Mouse (Mus musculus) layer of hippocampus, adult 11-12 months (tissue): ENCODE data around the gene 4930595D18Rik.

Experiments
- DNase-seq: peaks from one replicate; pipeline ENCODE4 v3.0.0; 2022; ENCODE audit warnings: low spot score

Gene 4930595D18Rik

GRCm38 (mm10) chr12:111134791-111135733, 49.2 kb downstream of the 4930595D18Rik start:
- peak; percentile 53 for DNase-seq

- no peak for DNase-seq
These were observed 50.1 kb downstream of the 4930595D18Rik start for GRCm38 (mm10) chr12:111134169-111134568.

DNA sequence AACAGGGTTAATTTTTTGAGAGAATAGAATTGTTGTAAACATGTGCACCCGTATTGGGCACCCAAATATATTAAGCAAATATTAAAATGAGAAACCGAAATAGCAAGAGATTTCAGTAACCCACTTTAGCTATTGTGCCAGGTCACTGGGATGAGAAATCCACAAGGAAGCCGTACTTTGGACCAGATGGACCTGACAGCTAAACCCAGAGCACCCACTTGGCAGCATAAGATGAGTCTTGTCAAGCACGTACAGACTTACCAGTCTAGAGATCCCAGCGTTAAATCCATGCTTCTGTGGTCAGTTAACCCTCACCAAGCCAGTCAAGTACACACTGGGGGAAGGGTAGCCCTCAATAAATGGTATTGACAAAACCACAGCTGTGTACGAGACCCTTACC, 58.6 kb downstream of the 4930595D18Rik start:
- no peak for DNase-seq

DNA sequence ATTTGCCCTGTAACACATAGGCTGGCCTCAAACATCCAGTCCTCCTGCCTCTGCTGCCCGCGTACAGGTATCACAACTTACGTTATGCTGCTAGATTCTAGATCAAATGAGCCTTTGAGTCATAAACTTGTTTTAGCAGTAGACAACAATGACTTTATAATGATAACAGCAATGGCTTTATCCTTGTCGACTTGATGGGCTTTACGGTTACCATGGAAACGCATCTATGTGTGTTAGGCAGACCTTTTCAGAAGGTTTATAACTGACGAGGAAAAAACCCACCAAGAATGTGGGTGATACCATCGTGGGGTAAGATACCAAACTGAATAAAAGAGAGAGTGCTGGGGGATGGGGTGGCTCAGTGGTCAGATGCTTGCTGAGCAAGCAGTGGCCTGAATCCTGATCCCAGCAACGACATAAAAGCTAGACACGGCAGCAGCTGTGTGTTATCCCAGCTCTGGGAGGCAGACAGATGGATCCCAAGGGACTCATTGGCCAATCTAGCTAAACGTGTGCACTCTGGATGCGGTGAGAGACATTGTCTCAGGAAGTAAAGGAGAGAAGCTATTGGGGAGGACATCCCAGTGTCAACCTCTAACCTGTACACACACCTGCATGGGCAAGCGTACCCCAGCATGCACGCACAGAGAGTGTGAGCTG, 59.6 kb downstream of the 4930595D18Rik start:
- DNase-seq, result no peak

DNA sequence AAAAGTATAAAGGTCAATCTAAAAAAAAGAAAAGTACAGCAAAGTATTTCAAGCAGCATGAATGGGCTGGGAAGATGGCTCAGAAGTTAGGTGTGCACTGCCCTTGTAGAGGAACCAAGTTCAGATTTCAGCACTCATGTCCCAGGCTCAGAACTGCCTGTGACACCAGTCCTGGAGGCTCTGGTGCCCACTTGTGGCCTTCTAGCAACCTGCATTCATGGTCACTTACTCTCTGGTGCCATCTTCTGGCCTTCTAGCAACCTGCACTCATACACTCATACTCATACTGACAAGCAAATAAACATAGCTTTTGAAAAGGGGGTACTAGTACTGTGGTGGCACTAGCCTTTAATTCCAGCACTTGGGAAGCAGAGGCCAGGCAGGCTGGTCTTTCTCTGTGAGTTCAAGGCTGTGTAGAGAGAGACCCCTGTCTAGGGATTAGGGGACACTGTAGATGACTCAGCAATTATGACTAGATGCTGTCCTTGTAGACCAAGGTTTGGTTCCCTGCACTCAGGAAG, 61.9 kb downstream of the 4930595D18Rik start:
- no peak for DNase-seq

DNA sequence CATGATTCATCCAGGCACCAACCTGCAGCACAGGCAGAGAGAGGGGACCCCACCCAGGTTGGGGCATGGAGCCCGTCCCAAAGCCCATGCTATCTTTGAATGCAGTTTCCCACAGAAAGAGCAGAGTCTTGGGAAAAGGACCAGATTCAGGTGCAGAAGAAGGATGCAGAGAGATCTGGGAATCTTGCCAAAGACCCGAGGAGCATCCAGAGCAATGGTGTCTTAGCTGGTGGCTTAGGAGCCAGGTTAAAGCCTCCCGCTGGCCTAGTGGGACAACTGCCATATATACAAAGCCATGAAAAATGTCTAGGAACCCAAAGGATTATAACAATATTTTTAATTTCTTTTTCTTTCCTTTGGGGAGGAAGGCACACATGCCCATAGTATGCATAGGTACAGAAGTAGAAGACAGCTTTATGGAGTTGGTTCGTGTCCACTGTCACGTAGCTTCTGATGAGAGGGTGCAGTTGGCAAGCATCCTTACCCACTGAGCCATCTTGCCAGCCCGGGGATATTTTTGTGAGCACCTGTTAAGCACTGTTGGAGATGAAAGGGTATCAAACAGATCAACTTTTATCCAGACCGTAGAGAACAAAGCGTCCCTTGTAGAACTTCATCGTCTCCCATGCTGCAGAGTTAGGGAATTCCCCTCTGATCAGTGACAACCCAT, 63.2 kb downstream of the 4930595D18Rik start:
- no peak for DNase-seq

DNA sequence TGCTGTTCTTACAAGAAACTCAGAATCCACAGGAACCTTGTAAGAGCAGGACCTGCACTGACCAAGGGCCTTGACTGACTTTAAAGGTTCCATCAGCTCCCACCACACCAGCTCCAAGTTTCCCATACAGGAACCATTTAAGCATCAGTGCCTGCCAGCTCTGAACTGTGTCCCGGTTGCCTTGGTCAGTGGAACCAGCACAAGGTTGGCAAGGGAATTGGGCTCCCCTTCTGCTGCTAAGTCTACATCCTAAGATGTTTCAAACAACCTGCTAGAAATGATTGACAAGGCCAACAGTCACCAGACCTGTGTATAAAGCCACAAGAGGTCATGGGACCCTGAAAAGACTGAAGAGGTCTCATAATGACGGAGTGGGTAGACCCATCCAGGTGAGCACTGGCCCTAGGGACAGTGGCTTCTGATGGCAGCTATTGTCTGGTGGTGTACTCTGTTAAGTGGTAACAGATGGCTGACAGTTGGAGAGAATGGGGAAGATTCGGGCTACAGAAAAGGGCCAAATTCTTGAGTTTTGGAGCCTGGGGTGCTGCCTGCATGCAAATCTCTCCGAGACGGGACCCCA, 64.7 kb downstream of the 4930595D18Rik start:
- DNase-seq, result no peak

- DNase-seq, result no peak
These were observed 69.7 kb downstream of the 4930595D18Rik start for GRCm38 (mm10) chr12:111114593-111114992.

DNA sequence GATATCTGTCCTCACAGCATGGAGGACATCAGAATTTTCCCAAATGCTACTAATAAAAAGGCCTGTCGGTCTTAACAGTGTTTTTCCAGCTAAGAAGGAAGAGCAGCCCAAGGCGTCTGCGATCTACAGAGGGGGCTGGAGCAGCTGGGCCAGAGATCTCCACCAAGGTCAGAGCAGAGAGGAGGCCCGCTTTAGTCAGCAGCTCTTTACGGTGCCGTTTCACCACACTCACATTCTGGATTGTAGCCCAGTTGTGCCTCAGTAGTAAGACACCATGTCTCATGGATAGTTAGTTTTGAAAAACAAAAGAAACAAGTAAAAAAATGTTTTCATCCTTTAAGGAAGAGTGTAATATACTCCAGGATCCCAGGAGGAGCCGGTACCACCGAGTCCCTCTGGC, 73.1 kb downstream of the 4930595D18Rik start:
- no peak for DNase-seq
